Mouse (Mus musculus) cerebellum, adult 9-10 months (tissue): ENCODE data around the gene Smok2b.
"Not testable (repeated sequence)": the region's sequence is repeated elsewhere in the genome, so short reads cannot be mapped to it uniquely, and the experiment has no call there.

Experiments used
- DNase-seq: peaks from one replicate; pipeline ENCODE4 v3.0.0; 2022

Smok2b gene

DNA sequence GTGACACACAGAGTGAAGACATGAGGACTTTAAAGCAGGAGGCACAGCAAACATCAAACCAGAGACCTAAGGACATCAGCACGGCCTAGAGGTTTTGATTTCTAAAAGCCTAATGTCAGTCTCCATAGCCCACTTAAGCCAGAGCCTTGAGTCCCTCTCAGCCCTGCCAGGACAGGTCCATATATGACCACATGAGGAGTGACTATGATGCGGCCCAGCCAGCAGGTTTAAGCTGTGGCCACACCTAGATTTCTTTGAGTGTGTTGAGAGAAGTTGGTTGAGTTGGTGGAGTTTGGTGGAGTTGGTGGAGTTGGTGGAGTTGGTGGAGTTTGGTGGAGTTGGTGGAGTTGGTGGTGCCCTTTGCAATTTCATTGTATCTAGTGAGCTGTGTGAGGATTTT is at the start of gene Smok2b:
Gene Smok2b (plus strand): TSS at position 301 of the 400 bp plus-strand sequence.
- not testable (repeated sequence) for DNase-seq

DNA sequence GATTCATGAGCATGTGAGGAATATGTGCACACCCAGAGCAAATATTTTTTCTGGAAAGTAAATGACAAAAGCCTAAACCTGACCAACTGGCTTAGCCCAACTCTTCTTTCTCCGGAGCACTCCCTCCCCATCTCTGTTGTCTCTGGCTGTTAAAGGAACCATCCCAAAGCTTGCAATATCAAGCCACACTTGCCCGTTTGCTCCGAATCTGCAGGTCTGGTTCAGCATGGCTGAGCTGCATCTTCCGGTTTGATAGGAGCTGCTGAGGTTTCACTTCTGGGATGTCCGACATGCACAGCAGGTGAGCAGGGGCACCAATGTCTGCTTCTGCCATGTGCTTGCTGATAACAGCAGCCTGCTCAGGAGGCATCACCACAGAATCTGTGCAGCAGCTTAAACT is 49.6 kb upstream of the Smok2b start:
- not testable (repeated sequence) for DNase-seq

DNA sequence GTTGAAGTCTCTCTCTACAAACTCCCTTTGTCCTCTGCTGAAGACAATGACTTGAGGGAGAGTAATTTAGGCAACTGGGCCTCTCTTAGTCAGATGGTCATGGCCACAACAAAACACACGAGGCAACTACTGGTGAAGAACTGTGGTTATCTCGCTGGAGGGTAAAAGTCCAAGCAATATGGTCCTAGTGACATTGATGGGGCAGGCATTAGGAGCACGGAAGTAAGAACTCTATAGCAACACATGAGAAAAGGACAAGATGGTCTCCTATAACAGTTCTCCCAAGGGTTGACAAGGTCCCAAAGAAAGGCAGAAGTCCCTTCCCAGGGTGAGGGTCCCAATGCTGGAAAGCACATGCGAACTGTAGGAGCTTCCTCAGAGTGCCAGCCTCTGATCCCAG is 47.3 kb upstream of the Smok2b start:
- DNase-seq, result not testable (repeated sequence)

DNA sequence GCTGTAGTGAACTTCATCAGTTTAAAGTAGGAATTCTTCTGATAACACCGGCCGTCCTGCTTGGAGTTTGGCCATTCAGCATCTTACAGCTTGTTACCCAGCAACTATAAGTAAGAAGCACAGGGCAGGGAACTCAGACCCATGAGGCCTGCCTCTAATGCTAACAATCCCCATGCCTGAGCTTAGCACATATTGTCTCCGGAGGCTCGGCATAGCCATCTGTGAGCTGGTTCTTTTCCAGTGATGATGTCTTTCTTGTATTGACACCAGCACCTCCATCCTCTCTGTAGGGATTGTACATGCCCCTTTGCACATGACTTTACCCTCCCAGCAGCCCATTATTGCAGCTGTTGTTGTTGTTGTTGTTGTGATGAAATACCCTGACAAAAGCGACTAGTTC is 45.5 kb upstream of the Smok2b start:
- not testable (repeated sequence) for DNase-seq

DNA sequence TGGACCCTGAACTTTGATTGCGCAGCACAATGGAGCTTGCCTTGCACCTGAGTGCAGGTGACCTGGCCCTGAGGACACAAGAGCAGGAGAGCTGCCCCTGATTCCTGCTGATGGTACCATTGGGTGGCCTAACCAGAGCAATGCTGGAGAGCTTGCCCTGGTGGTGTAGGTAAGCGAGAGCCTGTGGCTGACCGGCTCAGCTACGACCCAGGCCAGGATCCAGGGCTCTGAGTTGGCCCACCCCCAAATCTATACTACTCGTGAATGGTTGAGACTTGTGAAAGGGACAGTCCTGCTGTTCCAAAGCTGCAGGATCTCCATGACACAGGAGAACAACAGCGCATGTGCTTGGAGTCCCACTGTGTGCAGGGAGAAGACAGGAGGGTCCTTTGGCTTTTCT is 43.5 kb upstream of the Smok2b start:
- not testable (repeated sequence) for DNase-seq

DNA sequence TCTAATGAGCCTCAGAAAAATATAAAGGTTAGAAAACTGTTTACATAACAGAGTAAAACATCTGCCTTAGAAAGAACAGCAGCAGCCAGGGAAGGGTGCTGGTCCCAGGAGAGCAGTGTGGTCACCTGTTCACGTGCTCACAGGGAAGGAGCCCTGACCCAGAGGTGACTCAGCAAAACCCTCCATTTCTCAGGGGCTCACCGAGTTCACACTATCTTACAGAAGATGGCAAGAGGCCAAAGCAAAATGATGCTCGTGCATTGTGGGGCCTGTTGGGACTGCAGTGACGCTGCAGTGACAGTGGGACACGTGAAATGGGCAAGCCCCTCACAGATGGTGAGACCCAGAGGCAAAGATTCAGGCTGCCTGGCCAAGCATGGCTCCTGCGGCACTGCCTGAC is 42.4 kb upstream of the Smok2b start:
- DNase-seq, result not testable (repeated sequence)

DNA sequence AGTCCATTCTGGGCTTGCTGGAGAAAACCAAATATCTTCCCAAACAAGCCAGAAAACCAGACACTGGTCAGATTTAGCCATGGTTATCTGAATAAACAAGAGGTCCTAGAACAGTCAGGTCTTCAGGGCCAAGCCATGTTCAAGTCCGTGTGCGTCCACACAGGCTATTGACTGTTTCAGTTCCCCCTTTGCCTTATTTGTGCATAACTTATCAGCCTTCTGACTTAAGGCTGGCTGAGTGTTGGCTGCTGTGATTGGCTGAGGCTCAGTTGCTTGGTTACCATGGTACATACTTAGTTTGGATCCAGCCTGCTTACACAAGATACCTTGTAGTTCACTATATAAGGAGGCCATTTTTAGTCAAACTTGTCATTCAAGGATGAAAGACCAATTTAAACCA is 41.2 kb upstream of the Smok2b start:
- DNase-seq, result not testable (repeated sequence)

DNA sequence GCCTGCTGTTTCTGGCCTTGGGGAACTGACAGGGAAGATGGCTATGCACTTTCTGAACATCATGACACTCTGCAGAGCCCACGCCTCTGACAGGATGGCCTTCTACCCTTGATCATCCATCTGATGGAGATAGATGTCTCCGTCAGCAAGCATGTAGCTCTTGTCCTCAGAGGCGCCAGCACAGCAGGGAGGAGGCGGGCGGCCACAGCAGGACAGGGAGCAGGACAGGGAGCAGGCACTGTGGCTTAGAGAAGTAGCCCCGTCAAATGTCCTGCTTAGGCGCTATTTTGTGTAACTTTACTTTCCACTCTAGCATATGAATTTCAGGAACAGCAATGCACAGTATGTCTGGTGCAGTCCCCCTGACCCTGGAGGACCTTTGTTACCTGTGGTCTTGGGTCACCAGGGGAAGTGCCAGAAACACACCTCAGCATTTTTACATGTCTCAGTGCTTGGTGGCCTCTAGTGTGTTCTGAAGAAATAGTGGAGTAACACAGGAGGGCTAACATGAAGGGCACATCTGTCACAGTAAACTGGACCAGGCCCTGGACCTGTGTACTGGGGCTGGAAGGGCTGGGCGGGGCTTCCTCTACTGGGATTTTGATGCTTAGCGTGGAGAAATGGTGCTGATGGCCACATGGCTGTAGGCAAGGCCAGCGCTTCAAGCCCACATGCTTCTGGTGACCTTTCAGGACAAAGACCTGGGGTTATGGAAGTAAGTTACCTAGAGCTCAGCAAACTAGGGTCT is 39.0 kb upstream of the Smok2b start:
- not testable (repeated sequence) for DNase-seq

DNA sequence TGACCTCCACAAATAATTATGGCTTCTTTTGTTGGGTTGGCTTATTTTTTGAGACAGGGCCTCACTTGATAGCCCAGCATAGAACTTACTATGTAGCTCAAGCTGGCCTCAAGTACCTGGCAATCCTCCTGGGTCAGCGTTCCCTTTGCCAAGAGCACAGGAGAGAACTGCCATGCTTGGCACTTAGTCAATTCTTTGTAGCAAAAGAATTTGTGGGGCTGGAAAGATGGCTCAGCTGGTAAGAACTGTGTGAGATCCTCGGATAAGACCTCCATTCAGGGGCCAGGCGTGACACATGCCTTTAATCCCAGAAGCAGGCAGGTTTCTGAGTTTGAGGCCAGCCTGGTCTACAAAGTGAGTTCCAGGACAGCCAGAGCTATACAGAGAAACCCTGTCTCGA is 33.6 kb upstream of the Smok2b start:
- DNase-seq, result peak; percentile 46

DNA sequence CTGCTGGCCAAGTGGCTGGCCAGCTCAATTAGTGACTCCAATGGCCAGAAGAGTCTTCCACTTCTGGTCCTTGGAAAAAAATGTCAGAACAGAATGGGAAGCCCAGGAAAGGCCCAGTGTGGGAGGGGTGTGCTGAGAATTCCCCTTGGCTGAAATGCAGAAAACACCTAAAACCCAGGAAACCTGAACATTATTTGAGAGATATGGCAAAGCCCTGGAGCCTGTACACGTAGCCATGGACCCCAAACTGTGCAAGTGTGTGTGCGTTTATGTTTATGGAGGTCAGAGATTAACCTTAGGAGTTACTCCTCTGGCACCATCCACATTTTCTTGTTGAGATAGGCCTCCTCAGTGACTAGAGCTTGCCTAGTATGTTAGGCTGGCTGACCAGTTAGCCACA is 31.2 kb upstream of the Smok2b start:
- DNase-seq, result not testable (repeated sequence)

DNA sequence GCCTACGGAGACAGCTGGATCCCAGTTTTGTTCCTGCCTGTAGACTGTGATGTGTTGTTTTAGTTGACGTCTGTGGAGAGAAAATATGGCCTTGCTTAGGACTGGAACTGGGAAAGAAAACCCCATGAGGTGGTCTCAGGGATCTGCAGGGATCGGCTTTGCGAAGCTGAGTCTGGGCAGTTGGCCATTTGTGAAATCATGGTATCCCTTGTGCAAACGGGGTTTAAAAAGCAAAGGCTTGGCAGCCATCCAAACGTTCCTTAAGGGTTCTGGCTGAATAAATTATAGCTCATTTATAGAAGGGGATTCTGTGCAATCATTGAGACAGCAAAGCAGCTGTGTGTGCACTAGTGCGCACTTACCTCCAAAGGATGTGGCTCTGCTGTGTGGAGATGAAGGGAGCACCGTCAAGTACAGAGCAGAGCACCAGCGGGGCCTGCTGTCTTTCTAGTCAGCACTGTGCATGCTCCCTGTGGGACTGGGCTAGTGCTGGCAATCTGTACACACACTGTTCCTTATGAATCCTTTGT is 30.1 kb upstream of the Smok2b start:
- not testable (repeated sequence) for DNase-seq

DNA sequence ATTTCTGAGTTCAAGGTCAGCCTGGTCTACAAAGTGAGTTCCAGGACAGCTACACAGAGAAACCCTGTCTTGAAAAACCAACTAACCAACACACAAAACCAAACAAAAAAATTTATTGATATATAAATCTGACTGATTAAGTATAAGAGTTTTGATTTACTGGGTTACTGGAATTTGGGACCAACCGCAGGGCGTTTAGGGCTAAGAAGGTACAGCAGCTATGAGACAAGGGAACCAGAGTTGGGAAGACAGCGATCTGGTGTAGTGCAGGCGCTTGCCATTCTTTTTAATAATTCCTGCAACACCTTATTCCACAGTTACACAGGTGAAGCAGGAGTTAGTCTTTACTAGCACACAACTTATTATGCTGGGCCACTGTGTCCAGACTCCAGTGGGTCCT is 28.5 kb upstream of the Smok2b start:
- DNase-seq, result not testable (repeated sequence)

DNA sequence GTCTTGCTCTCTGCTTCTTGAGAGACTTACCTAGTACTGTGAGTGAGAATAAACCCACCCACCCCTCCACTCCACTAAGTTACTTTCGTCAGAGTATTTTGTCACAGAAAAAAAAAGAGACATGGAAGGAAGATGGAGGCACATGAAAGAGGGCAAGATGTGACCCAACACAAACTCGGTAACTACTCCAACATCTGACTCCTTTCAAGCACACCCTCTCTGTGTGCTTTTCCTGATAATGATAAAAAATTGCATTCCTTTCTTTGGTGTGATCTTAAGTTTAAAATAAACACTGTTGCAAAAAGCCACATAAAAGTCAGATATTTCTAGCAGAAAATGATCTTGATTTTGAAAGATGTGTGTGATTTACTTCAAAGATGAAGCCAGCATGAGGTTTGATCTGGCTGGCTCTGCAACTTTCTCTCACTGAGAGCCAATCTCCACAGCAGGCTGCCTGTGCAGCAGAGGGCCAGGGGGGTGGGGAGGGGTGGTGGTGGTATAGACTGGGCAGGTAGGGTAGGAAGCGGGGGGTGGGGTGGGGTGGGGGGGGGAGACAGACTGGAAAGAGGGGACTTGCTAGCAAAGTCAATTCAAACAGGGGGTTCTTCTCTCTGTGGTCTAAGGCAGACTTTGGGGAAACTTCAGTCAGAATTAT is 27.5 kb upstream of the Smok2b start:
- DNase-seq, result not testable (repeated sequence)

DNA sequence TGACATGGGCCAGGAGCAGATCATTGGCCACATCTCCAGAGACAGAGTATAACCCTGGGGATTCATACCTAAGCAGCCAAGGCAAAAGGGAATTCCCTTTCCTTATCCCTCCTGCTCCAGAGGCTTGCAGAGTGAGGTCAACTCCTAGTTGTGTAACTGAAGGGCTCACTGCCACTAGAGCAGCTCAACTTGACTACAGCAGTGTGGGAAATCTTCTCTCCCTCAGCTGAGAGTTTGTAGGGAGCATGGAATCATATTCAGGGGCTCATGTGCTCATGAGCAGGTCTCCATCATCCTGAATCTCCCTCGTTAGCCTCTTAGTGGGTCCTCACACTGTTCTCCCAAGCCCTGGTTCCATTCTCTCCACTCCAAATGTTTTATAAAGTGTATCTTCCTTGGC is 24.8 kb upstream of the Smok2b start:
- not testable (repeated sequence) for DNase-seq

DNA sequence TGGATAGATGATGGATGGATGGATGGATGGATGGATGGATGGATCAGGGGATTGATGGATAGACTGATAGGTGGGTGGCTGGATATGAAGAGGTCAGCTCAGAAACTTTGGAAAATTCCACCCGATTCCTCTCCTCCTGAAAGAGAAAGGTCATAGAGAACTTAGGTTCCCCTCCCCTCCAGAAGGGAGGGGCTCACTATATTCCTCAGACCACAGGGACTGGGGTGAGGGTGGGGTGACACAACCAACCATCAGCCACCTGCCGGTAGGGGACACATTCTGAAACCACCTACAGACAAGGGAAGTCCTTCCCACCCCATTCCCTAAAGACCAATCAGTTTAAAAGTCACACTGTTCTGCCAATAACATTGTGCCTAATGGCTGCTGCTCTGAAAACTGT is 23.6 kb upstream of the Smok2b start:
- DNase-seq, result no peak

DNA sequence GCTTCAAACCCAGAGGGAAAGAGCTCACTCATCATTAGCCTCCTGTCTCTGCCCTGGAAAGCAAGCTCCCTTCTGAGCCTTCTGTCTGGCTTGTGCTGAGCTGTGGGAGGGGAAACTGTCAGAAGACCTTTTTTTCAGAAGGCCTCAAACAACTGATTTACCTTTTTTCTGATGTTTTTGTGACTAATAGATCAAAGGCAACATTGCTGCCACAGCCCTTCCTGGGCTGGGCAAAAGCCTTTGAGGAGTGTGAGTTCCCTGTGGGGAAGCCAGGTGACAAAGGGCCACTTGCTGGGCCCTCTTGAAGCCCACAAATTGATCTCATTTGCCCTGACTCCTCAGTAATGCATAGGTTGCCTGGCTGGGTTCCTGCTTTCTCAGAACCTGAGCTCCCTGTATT is 21.6 kb upstream of the Smok2b start:
- DNase-seq, result not testable (repeated sequence)

DNA sequence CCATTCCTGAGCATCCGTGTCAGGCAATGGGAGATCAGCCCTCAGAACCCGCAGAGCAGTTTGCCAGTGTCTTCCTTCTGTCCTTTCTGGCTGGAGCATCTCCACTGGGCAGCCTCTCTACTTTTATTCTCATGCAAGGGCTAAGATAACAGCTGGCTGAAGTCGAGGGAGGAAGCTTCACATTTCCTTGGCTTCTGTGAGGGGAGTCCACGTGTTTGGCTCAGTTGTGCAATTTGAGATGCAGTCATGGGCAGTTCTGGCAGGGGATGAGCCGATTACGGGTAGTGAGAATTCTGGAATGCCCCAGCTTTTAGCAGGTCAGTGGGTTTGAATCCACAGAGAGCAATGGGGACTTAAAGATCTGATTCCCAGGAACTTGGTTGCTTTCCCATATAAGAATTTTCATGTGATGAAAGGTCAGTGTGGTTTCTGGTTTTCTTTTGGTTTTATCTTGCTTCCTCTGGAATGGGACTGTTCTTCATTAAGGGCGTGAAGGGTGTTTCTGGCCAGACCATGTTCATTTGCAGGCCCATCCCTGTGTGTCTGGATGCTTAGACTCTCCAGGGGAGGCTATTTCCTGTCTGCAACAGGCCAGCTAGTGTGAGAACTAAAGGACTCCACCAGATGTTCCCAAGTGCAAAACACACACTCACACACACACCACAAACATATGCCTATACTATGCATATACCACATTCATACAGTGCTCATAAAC is 17.8 kb upstream of the Smok2b start:
- DNase-seq, result no peak

DNA sequence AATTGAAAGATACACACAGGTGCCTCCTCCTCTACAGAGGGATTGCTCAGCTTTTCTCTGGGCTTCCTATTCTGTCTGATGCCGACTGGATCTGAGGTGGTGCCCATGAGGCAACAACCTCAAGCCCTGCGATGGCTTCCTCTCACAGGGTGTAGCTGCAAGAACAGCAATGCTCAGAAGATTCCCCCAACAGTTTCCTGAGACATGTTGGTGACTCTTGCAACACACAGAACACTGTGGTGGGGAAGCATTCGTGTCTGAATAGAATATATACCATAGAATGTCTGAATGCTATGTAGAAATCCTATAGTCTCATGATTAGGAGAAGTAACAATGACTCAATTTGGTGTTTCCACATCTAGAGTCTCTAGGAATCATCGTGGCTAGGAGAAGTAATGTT is 15.9 kb upstream of the Smok2b start:
- no peak for DNase-seq

DNA sequence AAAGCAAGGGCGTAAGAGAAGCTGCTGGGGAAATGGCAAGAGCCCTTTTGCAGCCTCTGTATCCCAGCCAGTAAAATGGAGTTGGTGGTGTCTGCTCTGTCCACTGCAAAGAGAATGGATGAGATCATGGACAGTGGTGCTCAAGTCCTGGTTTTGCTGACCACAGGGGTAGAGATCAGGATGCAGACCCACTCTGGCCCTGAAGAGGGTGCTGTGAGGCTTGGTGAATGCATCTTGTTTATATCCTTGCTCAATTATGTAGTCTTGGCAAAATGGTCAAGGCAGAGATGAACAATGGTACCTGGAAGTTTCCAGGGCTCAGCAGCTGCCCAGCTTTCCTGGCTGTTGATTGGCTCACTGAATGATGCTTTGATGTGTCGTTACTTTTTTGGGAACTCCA is 14.5 kb upstream of the Smok2b start:
- no peak for DNase-seq

DNA sequence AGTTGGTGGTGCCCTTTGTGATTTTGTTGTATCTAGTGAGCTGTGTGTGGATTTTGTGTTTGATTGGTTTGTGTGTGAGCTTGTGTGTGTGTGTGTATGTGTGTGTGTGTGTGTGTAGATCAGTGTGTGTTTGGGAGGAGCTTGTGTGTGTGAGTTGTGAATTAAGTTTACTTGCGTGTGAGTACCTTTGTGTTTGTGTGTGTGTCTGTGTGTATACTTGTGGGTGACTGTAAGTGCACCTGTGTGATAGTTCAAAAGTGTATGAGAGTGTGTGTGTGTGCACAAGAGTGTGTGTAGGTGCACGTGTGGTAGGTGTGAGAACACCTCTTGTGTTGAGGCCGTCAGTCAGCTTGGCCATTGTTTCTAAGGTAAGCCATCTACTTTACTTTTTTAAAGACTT is 9.2 kb upstream of the Smok2b start, which contains the start of gene Smok2a:
Gene Smok2a (plus strand): TSS at position 301 of the 400 bp plus-strand sequence.
- no peak for DNase-seq

DNA sequence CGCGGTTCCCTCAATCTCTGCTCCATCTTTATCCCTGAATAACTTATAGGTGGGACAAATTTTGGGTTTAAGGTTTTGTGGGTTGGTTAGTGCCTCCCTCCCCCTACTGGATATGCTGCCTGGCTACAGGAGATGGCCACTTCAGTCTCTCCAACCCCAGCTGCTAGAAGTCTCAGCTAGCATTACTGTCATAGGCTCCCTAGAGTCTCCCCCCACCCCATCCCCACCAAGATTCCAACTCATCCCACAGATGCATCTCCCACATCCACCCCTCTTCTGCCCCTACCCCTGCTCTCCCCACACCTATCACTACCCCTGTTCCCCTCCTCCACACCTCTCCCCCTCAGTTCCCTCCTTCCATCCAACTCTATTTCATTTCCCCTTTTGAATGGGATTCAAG is 8.1 kb upstream of the Smok2b start:
- DNase-seq, result not testable (repeated sequence)

DNA sequence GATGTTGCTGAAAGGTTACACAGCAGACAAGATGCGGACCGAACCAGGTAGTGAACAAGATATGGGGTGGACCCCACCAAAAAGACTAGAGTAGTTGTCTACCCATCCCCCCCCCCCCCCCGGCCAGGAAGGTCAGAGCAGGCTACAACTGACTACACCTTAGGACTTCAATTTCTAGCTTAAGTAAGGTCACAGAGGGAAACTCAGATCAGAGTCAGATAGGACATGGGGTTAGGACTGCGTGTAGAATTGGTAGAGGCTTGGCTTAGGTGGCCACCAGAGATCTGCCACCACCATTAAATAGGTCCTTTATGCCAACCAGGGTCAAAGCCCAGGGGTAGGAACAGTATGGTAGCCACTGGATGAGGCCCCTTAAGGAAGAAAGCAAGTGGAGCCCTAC is 9.4 kb downstream of the Smok2b start:
- not testable (repeated sequence) for DNase-seq
